Mouse (Mus musculus) left cerebral cortex, adult 9 months (tissue): ENCODE data around the gene Fam168a.

Experiments
- DNase-seq, 2 experiments: peaks; one replicate each; pipeline ENCODE4 v3.0.0; 2022; ENCODE audit warnings: low spot score in 2 of 2

Fam168a gene

GRCm38 (mm10) chr7:100780192-100780591 lies 73.8 kb downstream of the Fam168a start:
- no peak for DNase-seq

DNA sequence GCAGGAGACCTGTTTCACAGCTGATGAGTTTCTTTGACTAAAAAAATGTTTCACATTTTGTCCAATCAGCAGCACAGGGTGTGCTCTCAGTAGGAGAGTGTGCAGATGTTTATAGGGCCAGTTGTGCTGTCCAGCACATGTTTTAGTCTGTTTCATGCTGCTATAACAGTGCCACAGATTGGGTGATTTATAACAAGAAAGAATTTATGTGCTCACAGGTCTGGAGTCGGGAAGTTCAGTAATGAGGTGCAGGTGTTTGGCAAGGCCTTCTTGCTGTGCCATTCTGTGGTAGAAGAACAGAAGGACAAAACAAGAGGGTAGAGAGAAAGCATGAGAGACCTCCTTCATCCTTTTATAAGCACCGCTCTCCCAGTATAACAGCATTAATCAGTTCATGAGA lies 78.2 kb downstream of the Fam168a start:
- no peak for DNase-seq

DNA sequence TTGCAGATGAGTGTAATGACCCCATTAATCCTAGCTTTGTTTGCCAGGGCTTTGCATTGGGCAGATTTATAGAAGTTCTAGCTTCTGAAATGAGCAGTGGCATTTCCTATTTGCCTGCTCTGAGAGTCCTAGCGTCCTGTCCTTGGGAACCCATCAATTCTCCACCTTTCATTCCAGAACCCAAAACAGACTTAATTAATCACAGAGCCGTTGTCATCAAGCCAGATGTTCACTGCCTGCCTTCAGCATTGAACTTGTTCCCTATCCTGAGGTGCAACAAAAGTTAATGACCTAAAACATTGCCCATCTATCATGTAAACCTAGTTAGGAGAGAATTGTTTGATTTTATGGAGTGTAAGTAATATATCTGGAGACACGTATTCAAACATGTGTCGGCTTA lies 79.0 kb downstream of the Fam168a start:
- DNase-seq = no peak

DNA sequence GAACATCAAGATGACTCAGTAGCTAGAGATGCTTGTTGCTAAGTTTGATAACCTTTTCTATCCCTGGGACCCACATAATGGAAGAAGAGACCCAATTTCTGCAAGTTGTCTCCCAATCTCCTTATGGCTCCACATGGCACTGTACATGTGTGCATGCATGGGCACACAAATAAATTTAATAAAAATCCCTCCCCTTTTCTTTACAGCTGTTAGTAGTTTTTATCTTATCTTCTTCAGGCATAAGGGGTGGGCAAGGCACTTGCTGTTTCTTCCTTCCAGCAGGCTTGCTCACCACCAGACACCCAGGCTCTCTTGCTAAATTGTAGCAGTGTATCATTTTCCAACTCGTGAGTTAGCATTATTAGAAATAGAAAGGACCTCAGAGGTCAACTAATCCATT lies 79.6 kb downstream of the Fam168a start:
- DNase-seq = no peak

- no peak for DNase-seq
Measured at GRCm38 (mm10) chr7:100788291-100788690, 81.9 kb downstream of the Fam168a start.

DNA sequence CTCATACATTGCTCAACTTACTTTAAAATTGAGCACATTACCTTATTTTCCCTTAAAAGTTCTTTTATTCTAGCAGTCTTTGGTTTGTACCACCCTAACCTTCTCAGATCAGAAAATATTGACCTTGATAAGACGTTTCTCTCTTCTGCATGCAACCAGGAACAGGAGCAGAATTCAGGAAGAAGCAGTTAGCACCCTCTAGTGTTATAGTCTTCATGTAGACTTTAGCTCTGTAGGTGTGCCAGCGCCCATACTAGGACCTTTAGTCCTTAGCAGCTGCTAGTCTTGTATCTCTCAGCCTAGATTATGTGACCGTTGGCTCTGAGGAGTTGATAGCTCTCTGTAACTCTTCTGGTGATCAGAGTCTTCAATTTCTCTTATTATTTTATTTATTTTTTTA lies 92.4 kb downstream of the Fam168a start:
- no peak for DNase-seq

- no peak for DNase-seq
Measured at GRCm38 (mm10) chr7:100805391-100805790, 99.0 kb downstream of the Fam168a start.

GRCm38 (mm10) chr7:100811912-100812311 lies 105.5 kb downstream of the Fam168a start:
- no peak for DNase-seq

DNA sequence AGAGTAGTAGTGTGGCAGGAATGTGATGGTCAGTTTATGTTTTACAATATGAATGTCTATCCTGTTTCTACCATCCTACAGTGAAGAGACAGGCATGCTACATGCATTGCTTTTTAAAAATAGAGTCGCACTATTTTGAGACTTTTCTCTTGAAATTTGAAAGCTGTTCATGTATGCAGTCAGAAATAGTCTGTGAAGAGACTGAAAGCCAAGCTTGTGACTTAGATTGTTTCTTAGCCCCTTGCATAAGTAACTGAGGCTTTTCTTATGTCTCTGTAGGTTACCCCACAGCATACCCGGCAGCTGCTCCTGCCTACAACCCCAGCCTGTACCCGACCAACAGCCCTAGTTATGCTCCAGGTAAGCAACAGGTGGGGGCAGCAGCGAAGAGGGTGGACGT lies 106.2 kb downstream of the Fam168a start:
- DNase-seq = no peak

DNA sequence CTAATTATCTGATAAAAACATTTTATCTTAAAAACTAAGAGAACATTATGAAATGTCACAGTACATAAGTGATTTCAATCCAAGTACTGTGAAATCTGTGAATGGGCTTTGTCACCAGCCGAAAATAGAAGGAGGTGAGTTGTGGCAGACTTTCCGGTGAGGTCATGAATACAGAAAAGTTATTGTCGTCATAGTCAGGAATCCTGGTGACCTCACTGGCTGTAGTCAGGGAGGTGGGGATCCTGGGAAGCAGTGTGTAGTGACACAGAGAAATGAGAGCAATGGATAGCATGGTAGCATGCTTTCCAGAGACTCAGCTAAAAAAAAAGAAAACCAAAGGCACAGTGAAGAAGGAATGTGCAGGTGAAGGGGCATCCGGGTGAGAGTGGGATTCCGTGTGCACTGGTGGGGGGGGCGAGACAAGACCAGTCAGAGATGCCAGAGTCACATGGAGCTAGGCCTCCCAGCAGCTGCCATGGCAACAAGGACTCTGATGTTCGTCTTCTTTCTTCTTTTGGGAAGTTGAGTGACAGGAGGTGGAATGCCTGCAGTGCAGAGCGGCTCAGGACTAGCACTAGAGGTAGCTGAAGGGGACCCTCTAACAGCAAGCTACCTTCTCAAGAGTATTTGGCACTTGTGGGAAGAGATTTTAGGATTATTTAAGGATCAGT lies 109.6 kb downstream of the Fam168a start:
- DNase-seq = no peak

DNA sequence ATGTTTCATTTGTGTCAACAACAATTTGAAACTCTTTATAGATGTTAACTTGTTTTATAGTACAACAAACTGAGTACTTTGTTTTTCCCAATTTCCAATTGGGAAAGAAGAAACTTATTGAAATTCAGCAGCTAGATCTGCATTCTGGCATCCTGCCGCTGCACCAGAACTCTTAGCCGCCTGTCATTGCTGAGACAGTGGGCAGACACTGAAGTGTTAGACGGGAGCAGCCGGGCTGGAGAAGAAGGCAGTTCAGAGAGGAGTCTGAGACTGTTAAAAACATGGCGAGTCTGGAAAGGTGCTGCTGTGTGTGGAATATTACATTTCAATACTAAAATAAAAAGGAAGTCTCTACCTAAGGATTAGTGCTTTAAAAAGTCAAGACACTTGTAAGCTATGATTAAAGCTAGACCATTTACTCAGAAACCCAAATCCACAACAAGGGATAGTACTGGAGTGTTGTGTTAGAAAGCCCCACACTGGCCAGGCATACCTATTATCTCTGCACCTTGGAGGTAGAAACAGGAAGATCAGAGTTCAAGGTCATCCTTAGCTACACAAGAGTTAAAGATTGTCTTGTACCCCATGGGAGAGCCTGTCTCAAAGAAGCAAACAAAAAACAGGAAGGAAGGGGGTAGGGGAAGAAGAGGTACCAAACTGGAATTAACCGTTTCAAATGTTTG lies 110.5 kb downstream of the Fam168a start:
- DNase-seq = peak in 1 of 2 experiments; percentile 65

DNA sequence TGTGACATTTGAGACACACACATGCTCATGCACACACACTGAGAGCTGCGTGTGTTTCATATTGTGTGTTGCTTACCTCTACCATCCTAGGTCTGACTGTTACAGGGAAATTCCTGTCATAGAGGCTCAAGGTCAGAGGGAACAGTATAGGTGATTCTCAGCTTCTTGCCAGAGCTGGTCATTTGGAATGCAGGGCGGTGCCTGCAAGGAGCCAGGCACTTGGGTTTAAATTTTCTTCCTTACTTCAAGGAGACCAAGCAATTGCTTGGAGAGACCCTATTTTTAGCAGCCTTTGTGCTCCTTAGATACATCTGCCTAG lies 111.0 kb downstream of the Fam168a start:
- no peak for DNase-seq

DNA sequence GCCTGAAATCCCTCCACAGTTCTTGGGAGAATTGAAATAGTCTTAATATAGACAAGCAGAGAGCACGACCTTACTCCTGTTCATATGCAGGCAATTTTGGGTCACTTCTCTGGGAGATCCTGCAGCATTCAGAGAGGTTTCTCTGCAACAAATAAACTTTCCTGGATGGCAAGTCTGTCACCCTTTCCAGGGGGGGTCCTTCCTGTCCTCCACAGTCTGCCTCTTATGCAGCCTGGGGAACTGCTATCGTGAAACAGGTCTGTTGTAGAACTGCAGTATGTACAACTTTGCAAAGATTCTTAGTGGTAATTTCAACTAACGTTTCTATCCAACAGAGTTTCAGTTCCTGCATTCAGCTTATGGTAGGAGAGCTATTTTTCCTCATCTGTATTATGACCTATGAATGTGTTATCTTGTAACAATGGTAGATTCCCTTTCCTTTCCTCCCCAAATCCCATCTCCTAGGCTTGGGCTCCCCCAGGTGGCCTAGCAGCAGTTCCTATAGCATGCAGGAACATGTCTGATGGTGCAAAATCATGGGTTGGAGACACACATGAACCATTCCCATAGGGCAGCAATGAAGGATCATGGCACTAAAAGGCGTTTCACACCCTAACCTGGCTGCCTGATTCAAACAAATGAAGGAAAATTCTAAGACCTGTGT lies 112.1 kb downstream of the Fam168a start:
- no peak for DNase-seq

GRCm38 (mm10) chr7:100824661-100825060 lies 118.2 kb downstream of the Fam168a start:
- DNase-seq = no peak

DNA sequence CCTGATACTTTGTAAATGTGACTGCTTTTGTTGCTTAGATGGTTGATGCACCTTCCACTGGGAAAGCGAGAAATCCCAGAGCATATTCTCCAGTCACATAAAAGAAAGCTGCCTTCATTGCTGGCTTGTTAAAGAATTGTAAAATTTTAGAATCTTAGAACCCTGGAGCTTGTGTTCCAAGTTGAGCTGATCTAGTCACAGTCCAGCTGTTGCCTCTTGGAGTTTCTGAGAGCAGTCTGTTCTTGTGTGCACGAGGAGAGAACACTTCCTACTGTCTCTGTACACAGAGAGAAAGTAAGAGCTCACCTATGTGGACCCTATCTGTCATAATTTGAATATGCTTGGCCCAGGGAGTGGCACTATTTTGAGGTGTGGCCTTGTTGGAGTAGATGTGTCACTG lies 122.1 kb downstream of the Fam168a start:
- no peak for DNase-seq

GRCm38 (mm10) chr7:100833859-100834258 lies 127.4 kb downstream of the Fam168a start:
- DNase-seq = no peak

- no peak for DNase-seq
Measured at GRCm38 (mm10) chr7:100835168-100835567, 128.7 kb downstream of the Fam168a start.

DNA sequence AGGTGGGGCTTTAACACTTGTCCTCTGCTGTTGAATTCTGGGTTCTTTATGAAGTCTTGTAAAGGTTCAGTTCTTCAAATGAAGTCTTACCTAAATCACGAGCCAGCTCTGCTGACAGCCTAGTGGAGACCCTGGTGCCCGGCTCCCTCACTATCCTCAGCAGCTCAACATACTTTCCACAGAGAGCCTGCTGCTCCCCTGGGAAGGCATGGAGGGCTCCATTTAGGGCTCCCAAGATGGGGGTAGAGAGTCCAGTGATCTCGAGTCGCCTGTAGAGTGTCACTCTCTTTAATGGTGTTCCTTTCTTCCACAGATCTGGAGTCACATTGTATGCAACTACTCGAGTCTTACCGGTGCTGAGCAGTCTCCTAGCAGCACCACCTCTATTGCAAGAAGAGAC lies 129.3 kb downstream of the Fam168a start:
- DNase-seq = no peak

DNA sequence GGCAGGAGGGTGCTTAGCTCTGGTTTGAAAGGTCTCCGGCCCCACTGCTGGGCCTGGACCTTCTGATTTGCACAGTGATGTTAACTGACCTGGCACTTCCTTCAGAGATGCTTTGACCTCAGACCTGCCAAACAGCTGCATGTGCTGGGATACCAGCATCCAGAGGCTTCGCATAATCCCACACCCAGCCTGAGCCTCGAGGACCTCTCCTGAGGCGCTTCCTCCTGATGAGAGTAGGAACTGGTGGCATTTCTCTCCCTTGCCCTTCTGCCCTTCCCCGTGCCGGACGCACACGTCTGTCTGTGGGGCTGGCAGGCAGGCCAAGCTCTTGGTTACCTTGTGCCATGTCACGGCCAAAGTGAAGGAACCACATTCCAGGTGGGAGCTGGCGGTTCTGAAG lies 130.2 kb downstream of the Fam168a start:
- no peak for DNase-seq

GRCm38 (mm10) chr7:100837701-100838100 lies 131.3 kb downstream of the Fam168a start:
- DNase-seq = no peak

GRCm38 (mm10) chr7:100839632-100840402 lies 133.4 kb downstream of the Fam168a start:
- no peak for DNase-seq

GRCm38 (mm10) chr7:100840906-100841305 lies 134.5 kb downstream of the Fam168a start:
- no peak for DNase-seq

DNA sequence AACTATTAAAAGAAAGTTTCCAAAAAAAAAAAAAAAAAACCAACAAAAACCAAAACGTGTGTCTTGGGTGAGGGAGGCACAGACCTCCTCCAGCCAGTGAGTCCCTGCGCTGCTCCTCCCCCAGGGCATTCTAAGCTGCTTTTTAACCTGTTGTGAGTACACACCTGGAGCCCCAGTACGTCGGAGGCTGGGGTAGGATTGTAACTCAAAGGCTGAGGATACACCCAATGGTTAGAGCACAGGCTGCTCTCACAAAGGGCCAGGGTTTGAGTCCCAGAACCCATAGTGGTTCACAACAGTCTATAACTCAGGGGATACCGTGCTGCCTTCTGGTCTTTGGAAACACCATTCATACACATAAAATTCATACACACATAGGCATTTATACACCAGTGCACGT lies 135.2 kb downstream of the Fam168a start:
- DNase-seq = no peak
